Mouse (Mus musculus) retina, postnatal 1 day (tissue): ENCODE results near the gene Arid4a.

Source experiments
- DNase-seq: peaks from one replicate; pipeline ENCODE4 v3.0.0-alpha.2; 2012

Gene Arid4a

GRCm38 (mm10) chr12:71015363-71016210 is at the start of gene Arid4a:
Gene Arid4a (plus strand): TSS chr12:71015990.
- peak; percentile 100 for DNase-seq

- peak; percentile 22 for DNase-seq
Observed at GRCm38 (mm10) chr12:70967581-70967980, 48.2 kb upstream of the Arid4a start.

- DNase-seq, result peak; percentile 90
Observed at GRCm38 (mm10) chr12:70968141-70968790, 47.5 kb upstream of the Arid4a start.

GRCm38 (mm10) chr12:70968791-70969307 is 46.9 kb upstream of the Arid4a start:
- DNase-seq, result peak; percentile 93

- DNase-seq, result peak; percentile 87
Observed at GRCm38 (mm10) chr12:70969485-70970184, 46.2 kb upstream of the Arid4a start.

- DNase-seq, result no peak
Observed at GRCm38 (mm10) chr12:70973831-70974230, 42.0 kb upstream of the Arid4a start.

GRCm38 (mm10) chr12:70974441-70975266 is 41.1 kb upstream of the Arid4a start, which contains the start of gene Psma3:
Gene Psma3 (plus strand): TSS chr12:70974621.
- peak; percentile 98 for DNase-seq

GRCm38 (mm10) chr12:70975406-70975805 is 40.4 kb upstream of the Arid4a start:
- DNase-seq, result peak; percentile 16

- DNase-seq, result no peak
Observed at GRCm38 (mm10) chr12:70975891-70976290, 39.9 kb upstream of the Arid4a start.

GRCm38 (mm10) chr12:70978345-70978744 is 37.4 kb upstream of the Arid4a start:
- no peak for DNase-seq

GRCm38 (mm10) chr12:70984855-70985550 is 30.8 kb upstream of the Arid4a start:
- no peak for DNase-seq

GRCm38 (mm10) chr12:70997225-70997624 is 18.6 kb upstream of the Arid4a start:
- DNase-seq, result no peak

GRCm38 (mm10) chr12:70999423-70999903 is 16.3 kb upstream of the Arid4a start:
- DNase-seq, result no peak

- DNase-seq, result no peak
Observed at GRCm38 (mm10) chr12:71000344-71000743, 15.4 kb upstream of the Arid4a start.

GRCm38 (mm10) chr12:71001456-71001855 is 14.3 kb upstream of the Arid4a start:
- no peak for DNase-seq

GRCm38 (mm10) chr12:71003760-71004426 is 11.9 kb upstream of the Arid4a start:
- DNase-seq, result no peak

- no peak for DNase-seq
Observed at GRCm38 (mm10) chr12:71006141-71006540, 9.6 kb upstream of the Arid4a start.

- DNase-seq, result no peak
Observed at GRCm38 (mm10) chr12:71006901-71007300, 8.9 kb upstream of the Arid4a start.

- no peak for DNase-seq
Observed at GRCm38 (mm10) chr12:71009769-71010168, 6.0 kb upstream of the Arid4a start.

- DNase-seq, result no peak
Observed at GRCm38 (mm10) chr12:71014845-71015362, 886 bp upstream of the Arid4a start.

- no peak for DNase-seq
Observed at GRCm38 (mm10) chr12:71016211-71016502, 367 bp downstream of the Arid4a start.
